Mouse (Mus musculus): ENCODE data around the gene Fam217b. TPM values are rescaled to one million over a fixed set of nuclear protein-coding genes. Genes with fewer than 3 reads are reported as not detected.

Gene Fam217b
- polyA plus RNA-seq, 2 experiments = 3.1 to 5.7 TPM

- Histone ChIP-seq H3K4me2 (replicated peaks; ENCODE audit: low read depth, low read length, severe bottlenecking) (0 out of 2 replicates have a peak overlapping the region, but pooled peaks have one; percentile 13), H3K4me3 (replicated peaks; ENCODE audit: low read length) (no peak overlapping the region), H3K36me3 (ENCODE audit: control insufficient read depth, insufficient read depth, low read length) (no peaks in the 10 kb centered on the region), H3K9ac (ENCODE audit: low read depth, low read length, severe bottlenecking) (no peak overlapping the region), H3K4me1 (ENCODE audit: control insufficient read depth, insufficient read depth, low read length) (peaks cover 11% of the 10 kb centered on the region; the same call in 1 of the 2 replicates), H3K9me3 (ENCODE audit: control insufficient read depth, low read length) (no peaks in the 10 kb centered on the region), H3K27ac (replicated peaks; ENCODE audit: low read depth, low read length) (0 out of 2 replicates have a peak overlapping the region, but pooled peaks have one; percentile 19), H3K27me3 (ENCODE audit: control insufficient read depth, insufficient read depth, low read length) (no peaks in the 10 kb centered on the region)
- 9% methylated on average over 17 of the region's 17 CpGs for WGBS
- peak; percentile 77 for DNase-seq (ENCODE audit: low spot score)
- ATAC-seq (ENCODE audit: low FRiP score, low read depth) = peak; percentile 77
- TF ChIP-seq POLR2A (IDR thresholded peaks at IDR 0.05; ENCODE audit: borderline replicate concordance, extremely low read depth, insufficient read depth, insufficient read length) = no peak
Measured at GRCm38 (mm10) chr2:178454664-178455516, 40.6 kb downstream of the Fam217b start.

DNA sequence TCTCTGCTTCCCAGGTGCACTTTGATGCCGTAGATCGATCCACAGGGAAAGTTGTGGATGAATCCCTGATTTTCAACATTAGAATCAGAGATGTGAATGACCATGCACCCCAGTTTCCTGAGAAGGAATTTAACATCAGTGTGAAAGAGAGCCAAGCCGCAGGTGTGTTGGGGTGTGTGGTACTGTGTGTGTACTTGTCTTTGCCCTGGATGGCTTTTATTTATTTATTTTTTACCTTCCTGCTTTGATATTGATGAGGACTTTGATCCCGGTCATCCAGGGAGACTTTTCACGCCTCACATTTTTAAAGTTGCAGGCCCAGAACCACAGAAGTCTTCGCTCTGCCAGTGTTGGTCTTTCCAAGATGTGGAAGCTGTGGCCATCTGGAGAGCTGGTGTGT lies 43.1 kb downstream of the Fam217b start:
- no peak overlapping the region for H3K4me2 ChIP-seq (replicated peaks; ENCODE audit: low read depth, low read length, severe bottlenecking)
- H3K4me1 ChIP-seq (ENCODE audit: control insufficient read depth, insufficient read depth, low read length) = peaks cover 11% of the 10 kb centered on the region; the same call in 1 of the 2 replicates
- no peak overlapping the region for H3K27ac ChIP-seq (replicated peaks; ENCODE audit: low read depth, low read length)
- H3K27me3 ChIP-seq (ENCODE audit: control insufficient read depth, insufficient read depth, low read length) = no peaks in the 10 kb centered on the region
- no peak for ATAC-seq (ENCODE audit: low FRiP score, low read depth)
- no peak overlapping the region for H3K4me3 ChIP-seq (replicated peaks; ENCODE audit: low read length)
- H3K9me3 ChIP-seq (ENCODE audit: control insufficient read depth, low read length) = no peaks in the 10 kb centered on the region
- H3K9ac ChIP-seq (ENCODE audit: low read depth, low read length, severe bottlenecking) = no peak overlapping the region
- no peak for DNase-seq (ENCODE audit: low spot score)
- 80% methylated on average over 6 of the region's 6 CpGs for WGBS
- no peak for TF ChIP-seq POLR2A (IDR thresholded peaks at IDR 0.05; ENCODE audit: borderline replicate concordance, extremely low read depth, insufficient read depth, insufficient read length)
- no peaks in the 10 kb centered on the region for H3K36me3 ChIP-seq (ENCODE audit: control insufficient read depth, insufficient read depth, low read length)

DNA sequence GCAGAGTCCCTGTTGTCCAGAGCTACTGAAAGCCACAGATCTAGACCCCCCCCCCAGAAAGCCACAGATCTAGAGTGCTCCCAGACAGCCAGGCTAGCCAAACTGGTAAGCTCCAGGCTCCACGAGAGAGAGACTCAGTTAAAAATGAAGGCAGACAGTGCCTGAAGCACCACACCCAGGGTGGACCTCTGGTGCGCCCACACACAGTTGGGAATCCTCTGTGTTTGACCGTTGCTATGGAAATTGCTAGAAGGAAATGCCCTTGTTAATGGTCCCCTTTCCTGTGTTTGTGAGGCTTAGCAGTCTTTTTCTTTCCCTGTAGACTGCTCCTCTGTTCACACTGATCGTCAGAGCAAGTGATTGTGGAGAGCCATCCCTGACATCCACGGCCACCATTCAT lies 46.0 kb downstream of the Fam217b start:
- DNase-seq (ENCODE audit: low spot score) (no peak), ATAC-seq (ENCODE audit: low FRiP score, low read depth) (no peak)
- no peak for TF ChIP-seq POLR2A (IDR thresholded peaks at IDR 0.05; ENCODE audit: borderline replicate concordance, extremely low read depth, insufficient read depth, insufficient read length)
- H3K36me3 ChIP-seq (ENCODE audit: control insufficient read depth, insufficient read depth, low read length) = no peaks in the 10 kb centered on the region
- no peak overlapping the region for H3K27ac ChIP-seq (replicated peaks; ENCODE audit: low read depth, low read length)
- H3K4me3 ChIP-seq (replicated peaks; ENCODE audit: low read length) = no peak overlapping the region
- no peak overlapping the region for H3K9ac ChIP-seq (ENCODE audit: low read depth, low read length, severe bottlenecking)
- no peaks in the 10 kb centered on the region for H3K27me3 ChIP-seq (ENCODE audit: control insufficient read depth, insufficient read depth, low read length)
- 65% methylated on average over 5 of the region's 5 CpGs for WGBS
- H3K9me3 ChIP-seq (ENCODE audit: control insufficient read depth, low read length) = no peaks in the 10 kb centered on the region
- 0 out of 2 replicates have a peak, but pooled peaks cover 3% of the 10 kb centered on the region for H3K4me1 ChIP-seq (ENCODE audit: control insufficient read depth, insufficient read depth, low read length)
- H3K4me2 ChIP-seq (replicated peaks; ENCODE audit: low read depth, low read length, severe bottlenecking) = no peak overlapping the region

- TF ChIP-seq POLR2A (IDR thresholded peaks at IDR 0.05; ENCODE audit: borderline replicate concordance, extremely low read depth, insufficient read depth, insufficient read length) = no peak
- H3K4me1 ChIP-seq (ENCODE audit: control insufficient read depth, insufficient read depth, low read length) = 0 out of 2 replicates have a peak, but pooled peaks cover 3% of the 10 kb centered on the region
- H3K27ac ChIP-seq (replicated peaks; ENCODE audit: low read depth, low read length) = no peak overlapping the region
- no peak overlapping the region for H3K9ac ChIP-seq (ENCODE audit: low read depth, low read length, severe bottlenecking)
- no peak for ATAC-seq (ENCODE audit: low FRiP score, low read depth)
- no peak overlapping the region for H3K4me3 ChIP-seq (replicated peaks; ENCODE audit: low read length)
- WGBS = 68% methylated on average over 17 of the region's 17 CpGs
- no peak for DNase-seq (ENCODE audit: low spot score)
- H3K4me2 ChIP-seq (replicated peaks; ENCODE audit: low read depth, low read length, severe bottlenecking) = no peak overlapping the region
- H3K27me3 ChIP-seq (ENCODE audit: control insufficient read depth, insufficient read depth, low read length) = no peaks in the 10 kb centered on the region
- no peaks in the 10 kb centered on the region for H3K36me3 ChIP-seq (ENCODE audit: control insufficient read depth, insufficient read depth, low read length)
- H3K9me3 ChIP-seq (ENCODE audit: control insufficient read depth, low read length) = no peaks in the 10 kb centered on the region
Measured at GRCm38 (mm10) chr2:178471546-178472480, 57.5 kb downstream of the Fam217b start.

- no peak for ATAC-seq (ENCODE audit: low FRiP score, low read depth)
- no peak for DNase-seq (ENCODE audit: low spot score)
Measured at GRCm38 (mm10) chr2:178473916-178474315, 59.6 kb downstream of the Fam217b start.

More at GRCm38 (mm10) chr2:178473916-178474315, 59.6 kb downstream of the Fam217b start:
- H3K27ac ChIP-seq (replicated peaks; ENCODE audit: low read depth, low read length) = no peak overlapping the region
- no peak for TF ChIP-seq POLR2A (IDR thresholded peaks at IDR 0.05; ENCODE audit: borderline replicate concordance, extremely low read depth, insufficient read depth, insufficient read length)
- no peak overlapping the region for H3K9ac ChIP-seq (ENCODE audit: low read depth, low read length, severe bottlenecking)
- no peaks in the 10 kb centered on the region for H3K36me3 ChIP-seq (ENCODE audit: control insufficient read depth, insufficient read depth, low read length)
- 0 out of 2 replicates have a peak, but pooled peaks cover 3% of the 10 kb centered on the region for H3K4me1 ChIP-seq (ENCODE audit: control insufficient read depth, insufficient read depth, low read length)
- H3K9me3 ChIP-seq (ENCODE audit: control insufficient read depth, low read length) = no peaks in the 10 kb centered on the region
- no peak overlapping the region for H3K4me2 ChIP-seq (replicated peaks; ENCODE audit: low read depth, low read length, severe bottlenecking)
- H3K27me3 ChIP-seq (ENCODE audit: control insufficient read depth, insufficient read depth, low read length) = no peaks in the 10 kb centered on the region
- 87% methylated on average over 10 of the region's 10 CpGs for WGBS
- H3K4me3 ChIP-seq (replicated peaks; ENCODE audit: low read length) = no peak overlapping the region

Other genes starting within 250 kb of the Fam217b start
- 0.13 and 0.26 TPM in 2 replicates for gene Sycp2, start 6.8 kb upstream of the Fam217b start, polyA plus RNA-seq (2012; rRNA removed)
- gene Sycp2, start 6.8 kb upstream of the Fam217b start, polyA plus RNA-seq (2014; fragmentation: Nextera tagmentation; extraction: Ambion mirVana) = 0.06 and 0.19 TPM in 2 replicates
- gene Ppp1r3d, start 52 bp upstream of the Fam217b start, polyA plus RNA-seq (2012; rRNA removed) = 3.1 and 4.0 TPM in 2 replicates
- 3.9 and 4.0 TPM in 2 replicates for gene Ppp1r3d, start 52 bp upstream of the Fam217b start, polyA plus RNA-seq (2014; fragmentation: Nextera tagmentation; extraction: Ambion mirVana)
- gene Cdh26, start 16.0 kb downstream of the Fam217b start, polyA plus RNA-seq (2012; rRNA removed) = 0.23 and 0.33 TPM in 2 replicates
- gene Cdh26, start 16.0 kb downstream of the Fam217b start, polyA plus RNA-seq (2014; fragmentation: Nextera tagmentation; extraction: Ambion mirVana) = 0.21 and 0.41 TPM in 2 replicates